In the genomic region with DNA sequence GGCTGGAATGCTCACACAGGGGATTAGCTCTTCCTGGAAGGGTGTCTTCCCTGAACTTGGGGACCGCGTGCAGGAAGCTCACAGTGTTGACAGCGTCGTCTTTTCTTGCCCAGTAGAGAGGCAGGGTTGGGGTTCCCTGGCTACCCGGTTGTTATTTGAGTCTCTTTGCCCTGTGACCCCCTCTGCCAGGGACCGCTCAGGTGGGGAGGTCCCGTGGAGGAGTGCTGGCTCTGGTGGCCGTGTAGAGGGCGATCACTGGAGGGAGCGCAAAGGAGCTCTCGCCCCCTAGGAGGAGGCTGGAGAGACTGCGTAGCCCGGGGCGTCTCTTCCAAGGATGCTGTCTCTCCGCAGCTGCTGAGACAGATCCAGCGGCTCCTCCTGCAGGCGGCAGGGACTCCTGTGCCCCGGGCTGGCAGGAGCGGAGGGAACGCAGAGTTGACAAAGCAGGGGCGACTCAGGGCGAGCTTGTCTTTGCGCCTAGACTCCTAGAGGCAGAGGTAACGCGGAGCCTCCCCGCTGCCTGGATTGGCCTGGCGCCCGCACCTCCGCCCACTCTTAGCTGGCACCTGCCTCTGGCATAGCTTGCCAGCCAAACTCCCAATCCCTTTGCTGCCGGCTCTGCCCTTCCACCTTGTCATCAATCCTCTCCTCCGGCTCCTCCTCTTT, we compare ENCODE assay signal across 8 mouse cellular contexts. TPM values are rescaled to one million over a fixed set of nuclear protein-coding genes. Genes with fewer than 3 reads are reported as not detected.
DNase-seq lines count a peak whose midpoint lies in the region; ATAC-seq and TF ChIP-seq lines count a peak whose summit lies in the region.

Fam20a (minus strand) TSS at position 499 of the 666 bp plus-strand sequence.

- peak within 1 kb of the TSS; percentile 4; the same call in 1 of the 2 replicates for H3K27ac ChIP-seq in bone marrow, adult 2 months (ENCODE audit: control insufficient read depth, insufficient read depth, low read depth, low read length, poor library complexity)
- peak within 1 kb of the TSS; percentile 66 for H3K27ac ChIP-seq in forebrain, embryonic 10.5 days
- peak within 1 kb of the TSS; percentile 38 for H3K27ac ChIP-seq in heart, embryonic 15.5 days
- H3K27ac ChIP-seq in kidney, postnatal 0 days = peak within 1 kb of the TSS; percentile 67
- peak within 1 kb of the TSS; percentile 99 for H3K27ac ChIP-seq in liver, adult 2 months (replicated peaks; ENCODE audit: insufficient read depth, low read depth, low read length)
- H3K27ac ChIP-seq in midbrain, postnatal 0 days (ENCODE audit: low read depth, low read length) = peak within 1 kb of the TSS; percentile 55; the same call in 1 of the 2 replicates

- H3K4me1 ChIP-seq in E14TG2a.4 (replicated peaks; ENCODE audit: low read depth, low read length) = peaks cover 21% of the 10 kb centered on the region
- no peaks in the 10 kb centered on the region for H3K4me1 ChIP-seq in bone marrow, adult 2 months (ENCODE audit: control insufficient read depth, insufficient read depth, low read length)
- peaks cover 31% of the 10 kb centered on the region for H3K4me1 ChIP-seq in forebrain, embryonic 10.5 days
- peaks cover 27% of the 10 kb centered on the region for H3K4me1 ChIP-seq in heart, embryonic 15.5 days (replicated peaks)
- peaks cover 12% of the 10 kb centered on the region; the same call in 1 of the 2 replicates for H3K4me1 ChIP-seq in kidney, postnatal 0 days (replicated peaks; ENCODE audit: insufficient read depth, low read length)
- peaks cover 21% of the 10 kb centered on the region for H3K4me1 ChIP-seq in liver, adult 2 months (ENCODE audit: control insufficient read depth, insufficient read depth, low read length)
- H3K4me1 ChIP-seq in midbrain, postnatal 0 days (ENCODE audit: insufficient read depth, low read length) = peaks cover 7% of the 10 kb centered on the region; the same call in 1 of the 2 replicates

- H3K27me3 ChIP-seq in E14TG2a.4 (ENCODE audit: insufficient read depth, low read length) = peaks cover 66% of the 10 kb centered on the region
- peaks cover 52% of the 10 kb centered on the region for H3K27me3 ChIP-seq in forebrain, embryonic 10.5 days (ENCODE audit: poor library complexity, severe bottlenecking)
- no peaks in the 10 kb centered on the region for H3K27me3 ChIP-seq in heart, embryonic 15.5 days
- H3K27me3 ChIP-seq in kidney, postnatal 0 days (ENCODE audit: insufficient read depth, low read length) = no peaks in the 10 kb centered on the region
- no peaks in the 10 kb centered on the region for H3K27me3 ChIP-seq in liver, adult 2 months (ENCODE audit: control insufficient read depth, insufficient read depth, low read length)
- H3K27me3 ChIP-seq in midbrain, postnatal 0 days (ENCODE audit: insufficient read depth, low read length) = 0 out of 2 replicates have a peak, but pooled peaks cover 4% of the 10 kb centered on the region

- H3K36me3 ChIP-seq in E14TG2a.4 (ENCODE audit: insufficient read depth, low read length) = no peaks in the 10 kb centered on the region
- H3K36me3 ChIP-seq in forebrain, embryonic 10.5 days (replicated peaks) = no peaks in the 10 kb centered on the region
- no peaks in the 10 kb centered on the region for H3K36me3 ChIP-seq in heart, embryonic 15.5 days
- H3K36me3 ChIP-seq in kidney, postnatal 0 days (ENCODE audit: insufficient read depth, low read length) = no peaks in the 10 kb centered on the region
- no peaks in the 10 kb centered on the region for H3K36me3 ChIP-seq in liver, adult 2 months (ENCODE audit: control insufficient read depth, insufficient read depth, low read length)
- H3K36me3 ChIP-seq in midbrain, postnatal 0 days (ENCODE audit: insufficient read depth, low read length) = no peaks in the 10 kb centered on the region

- peak within 1 kb of the TSS; percentile 98 for H3K4me2 ChIP-seq in heart, embryonic 15.5 days
- peak within 1 kb of the TSS; percentile 82 for H3K4me2 ChIP-seq in kidney, postnatal 0 days (ENCODE audit: low read length)
- peak within 1 kb of the TSS; percentile 94 for H3K4me2 ChIP-seq in midbrain, postnatal 0 days (ENCODE audit: low read depth, low read length, poor library complexity, severe bottlenecking)

- WGBS in bone marrow, adult 2 months = 2% methylated on average over 31 of the region's 31 CpGs
- WGBS in forebrain, embryonic 10.5 days = under 1% methylated on average over 31 of the region's 31 CpGs
- 1% methylated on average over 31 of the region's 31 CpGs for WGBS in heart, embryonic 15.5 days
- WGBS in kidney, postnatal 0 days = under 1% methylated on average over 31 of the region's 31 CpGs
- WGBS in liver, adult 2 months = under 1% methylated on average over 31 of the region's 31 CpGs
- WGBS in midbrain, postnatal 0 days = under 1% methylated on average over 30 of the region's 31 CpGs

- peak within 1 kb of the TSS; percentile 78 for H3K4me3 ChIP-seq in E14TG2a.4 (replicated peaks; ENCODE audit: low read length)
- H3K4me3 ChIP-seq in bone marrow, adult 2 months (replicated peaks; ENCODE audit: control insufficient read depth, low read depth, low read length) = peak within 1 kb of the TSS; percentile 12
- peak within 1 kb of the TSS; percentile 62 for H3K4me3 ChIP-seq in forebrain, embryonic 10.5 days
- H3K4me3 ChIP-seq in heart, embryonic 15.5 days = peak within 1 kb of the TSS; percentile 62
- H3K4me3 ChIP-seq in kidney, postnatal 0 days (replicated peaks; ENCODE audit: low read depth, low read length) = peak within 1 kb of the TSS; percentile 40
- peak within 1 kb of the TSS; percentile 83 for H3K4me3 ChIP-seq in liver, adult 2 months (ENCODE audit: insufficient read depth, low read depth, low read length)
- peak within 1 kb of the TSS; percentile 45 for H3K4me3 ChIP-seq in midbrain, postnatal 0 days (ENCODE audit: low read depth, low read length)

- no peak for TF ChIP-seq CTCF in E14TG2a.4 (conservative IDR thresholded peaks at IDR 0.05; ENCODE audit: low read length)
- TF ChIP-seq CTCF in bone marrow, adult 2 months (IDR thresholded peaks at IDR 0.05; ENCODE audit: control insufficient read depth, insufficient read depth, low read length) = no peak
- peak; percentile 37; the same call in 1 of the 2 replicates for TF ChIP-seq CTCF in kidney, postnatal 0 days (IDR thresholded peaks at IDR 0.05; ENCODE audit: low read depth)
- TF ChIP-seq CTCF in liver, adult 2 months (IDR thresholded peaks at IDR 0.05; ENCODE audit: low read depth, low read length) = peak; percentile 52
- peak; percentile 55 for TF ChIP-seq CTCF in midbrain, postnatal 0 days (IDR thresholded peaks at IDR 0.05)

- H3K79me2 ChIP-seq in liver, adult 2 months (ENCODE audit: control insufficient read depth, insufficient read depth, low read length) = peaks cover 3% of the 10 kb centered on the region; the same call in 1 of the 2 replicates

- ATAC-seq in heart, embryonic 15.5 days (replicated peaks; ENCODE audit: insufficient number of reproducible peaks, insufficient read depth, low FRiP score, low read depth) = peak; percentile 78
- peak; percentile 65 for ATAC-seq in kidney, postnatal 0 days (replicated peaks; ENCODE audit: low FRiP score, low read depth)
- ATAC-seq in midbrain, postnatal 0 days (ENCODE audit: low FRiP score) = peak; percentile 44; the same call in 1 of the 2 replicates

- H3K9me3 ChIP-seq in E14TG2a.4 (ENCODE audit: low read length) = no peaks in the 10 kb centered on the region
- peaks cover 3% of the 10 kb centered on the region; the same call in 1 of the 2 replicates for H3K9me3 ChIP-seq in forebrain, embryonic 10.5 days
- no peaks in the 10 kb centered on the region for H3K9me3 ChIP-seq in heart, embryonic 15.5 days (replicated peaks)
- H3K9me3 ChIP-seq in kidney, postnatal 0 days (replicated peaks; ENCODE audit: low read length) = no peaks in the 10 kb centered on the region
- H3K9me3 ChIP-seq in midbrain, postnatal 0 days (ENCODE audit: low read length) = no peaks in the 10 kb centered on the region

- peak; percentile 45 for DNase-seq in forebrain, embryonic 10.5 days (ENCODE audit: extremely low spot score, low spot score)
- DNase-seq in kidney, postnatal 0 days (ENCODE audit: low spot score) = peak; percentile 64
- peak; percentile 88 for DNase-seq in liver, adult 2 months (ENCODE audit: extremely low read depth, low read depth, low spot score)
- DNase-seq in midbrain, postnatal 0 days (ENCODE audit: low spot score) = peak; percentile 58
- peak; percentile 70 for DNase-seq in testis, postnatal 10 days (ENCODE audit: low spot score)

- no peak for TF ChIP-seq POLR2A in bone marrow, adult 2 months (IDR thresholded peaks at IDR 0.05; ENCODE audit: borderline replicate concordance, control insufficient read depth, low read depth, low read length)
- TF ChIP-seq POLR2A in liver, adult 2 months (IDR thresholded peaks at IDR 0.05; ENCODE audit: extremely low read depth, insufficient read depth, low read length) = peak; percentile 65; the same call in 1 of the 2 replicates

- peak within 1 kb of the TSS; percentile 57 for H3K9ac ChIP-seq in heart, embryonic 15.5 days
- peak within 1 kb of the TSS; percentile 51 for H3K9ac ChIP-seq in kidney, postnatal 0 days (ENCODE audit: low read depth, low read length)
- H3K9ac ChIP-seq in liver, adult 2 months (ENCODE audit: low read depth, low read length) = peak within 1 kb of the TSS; percentile 95
- peak within 1 kb of the TSS; percentile 37 for H3K9ac ChIP-seq in midbrain, postnatal 0 days (replicated peaks; ENCODE audit: low read length, poor library complexity, severe bottlenecking)

RNA-seq across cellular contexts. Expression of gene Fam20a, which starts in this region (rescaled TPM):
- 2.7 and 3.4 TPM in 2 replicates for polyA plus RNA-seq in bone marrow, adult 2 months (2011; ENCODE audit: insufficient read depth, insufficient read length, low replicate concordance, missing spikeins)
- 1.2 and 2.0 TPM in 2 replicates for polyA plus RNA-seq in forebrain, embryonic 10.5 days (2016; fragmentation: Nextera tagmentation; extraction: Ambion mirVana)
- 3.7 and 4.0 TPM in 2 replicates for polyA plus RNA-seq in heart, embryonic 15.5 days (2015; fragmentation: Nextera tagmentation; extraction: Ambion mirVana)
- polyA plus RNA-seq in kidney, postnatal 0 days (2015; fragmentation: Nextera tagmentation; extraction: Ambion mirVana) = 4.9 and 5.8 TPM in 2 replicates
- total RNA-seq in liver, adult 2 months (2014; rRNA removed) = 6.9 and 13.2 TPM in 2 replicates
- polyA plus RNA-seq in liver, adult 2 months (2012; rRNA removed) = 30.6 and 34.8 TPM in 2 replicates
- 8.9 and 10.4 TPM in 2 replicates for total RNA-seq in midbrain, postnatal 0 days (2014; rRNA removed)
- polyA plus RNA-seq in midbrain, postnatal 0 days (2015; fragmentation: Nextera tagmentation; extraction: Ambion mirVana) = 5.9 and 6.1 TPM in 2 replicates

Comparison
In these comparisons a context has a peak if more than half of its experiments do, and no peak if none do; other contexts are left out.
1. Peak in every context shown above with its lines: DNase-seq, ATAC-seq, H3K4me3 ChIP-seq and H3K27ac ChIP-seq.
2. H3K4me3 ChIP-seq: peak in every context shown above with its lines; median percentile 83 in liver, adult 2 months; 78 in E14TG2a.4; 62 in forebrain, embryonic 10.5 days; 62 in heart, embryonic 15.5 days; 45 in midbrain, postnatal 0 days; 40 in kidney, postnatal 0 days; 12 in bone marrow, adult 2 months.
3. CTCF ChIP-seq: peak in kidney, postnatal 0 days (single experiment), liver, adult 2 months (single experiment) and midbrain, postnatal 0 days (single experiment); none in E14TG2a.4 (single experiment) and bone marrow, adult 2 months (single experiment).
4. H3K27ac ChIP-seq: peak in every context shown above with its lines; median percentile 99 in liver, adult 2 months; 67 in kidney, postnatal 0 days; 66 in forebrain, embryonic 10.5 days; 55 in midbrain, postnatal 0 days; 38 in heart, embryonic 15.5 days; 4 in bone marrow, adult 2 months.
5. H3K9ac ChIP-seq: peak in every context shown above with its lines; median percentile 95 in liver, adult 2 months; 57 in heart, embryonic 15.5 days; 51 in kidney, postnatal 0 days; 37 in midbrain, postnatal 0 days.